Mouse (Mus musculus) spleen, adult 2 months (tissue): ENCODE results near the gene Rnaseh2b.

Experiments
- CTCF ChIP-seq: fragments of 200-500 bp; IDR thresholded peaks from 2 replicates; pipeline ENCODE4 v1.5.1; 2011; ENCODE audit warnings: mild to moderate bottlenecking, inconsistent platforms; ENCODE audit not compliant: insufficient read depth, insufficient read length, insufficient replicate concordance; ENCODE audit errors: extremely low read depth
- POLR2A ChIP-seq: fragments of 200-500 bp; IDR thresholded peaks from 2 replicates; pipeline ENCODE4 v1.6.1; 2011; ENCODE audit warnings: low read depth, low read length, inconsistent platforms

DNA sequence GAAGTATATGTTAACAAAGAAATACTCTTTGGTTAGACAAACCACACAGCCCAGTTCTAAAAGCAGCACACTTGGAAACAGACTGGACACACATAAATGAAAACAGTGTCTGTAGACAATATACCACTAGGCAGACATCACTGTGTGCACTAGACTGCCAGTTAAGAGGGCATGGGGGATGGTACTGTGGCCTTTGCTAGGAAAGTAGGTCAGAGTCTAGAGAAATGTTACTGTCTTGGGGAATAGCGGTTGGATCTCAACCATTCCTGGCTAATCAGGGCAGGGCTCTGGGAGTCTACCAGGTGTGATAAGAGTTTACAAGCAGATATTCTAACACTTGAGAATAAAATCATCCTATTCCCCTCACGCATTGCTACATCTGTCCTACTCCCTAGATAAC lies 103.0 kb downstream of the Rnaseh2b start:
- TF ChIP-seq CTCF (no peak), POLR2A (no peak)
